Mouse (Mus musculus): ENCODE measurements at regions not wholly inside any gene's neighbourhood (a gene's known extent, or its start where the extent isn't known, plus 50 kb on each side); places are given as distances from the start of the nearest gene placed in this dataset.

DNA sequence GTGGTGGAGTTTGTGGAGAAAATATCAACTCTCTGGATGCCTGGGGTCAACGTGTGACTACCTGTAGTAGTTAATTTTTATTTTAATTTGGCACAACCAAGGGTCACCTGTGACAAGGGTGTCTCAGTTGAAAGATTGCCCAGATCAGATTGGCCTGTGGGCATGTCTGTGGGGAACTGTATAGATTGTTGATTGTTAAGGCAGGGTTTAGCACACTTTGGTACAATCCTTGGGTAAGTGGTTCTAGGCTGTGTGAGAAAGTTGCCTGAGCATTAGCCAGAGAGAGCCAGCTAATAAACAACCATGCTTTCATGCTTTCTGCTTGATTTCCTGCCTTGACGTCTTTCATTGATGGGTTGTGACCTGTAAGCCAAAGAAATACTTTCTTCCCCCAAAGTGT, 229.3 kb downstream of the Tex36 start:
- no peak for DNase-seq

DNA sequence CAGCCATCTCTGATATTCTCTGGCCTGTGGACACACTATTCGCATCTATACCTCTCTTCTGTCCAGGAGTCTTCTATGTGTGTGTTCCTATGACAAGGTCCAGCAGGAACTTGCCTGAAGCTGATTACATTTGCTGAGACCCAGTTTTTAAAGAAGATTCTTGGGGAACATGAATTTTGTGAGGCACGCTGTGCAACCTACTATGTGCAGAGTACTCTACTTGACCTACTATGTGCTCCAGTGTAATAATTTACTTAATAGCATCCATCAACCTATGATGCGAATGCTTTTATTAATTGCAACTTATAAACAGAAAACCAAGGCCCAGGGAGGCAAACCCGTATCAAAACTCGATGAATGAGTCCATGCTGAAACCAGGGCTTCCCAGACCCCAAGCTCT, 231.4 kb downstream of the Tex36 start:
- DNase-seq = no peak

DNA sequence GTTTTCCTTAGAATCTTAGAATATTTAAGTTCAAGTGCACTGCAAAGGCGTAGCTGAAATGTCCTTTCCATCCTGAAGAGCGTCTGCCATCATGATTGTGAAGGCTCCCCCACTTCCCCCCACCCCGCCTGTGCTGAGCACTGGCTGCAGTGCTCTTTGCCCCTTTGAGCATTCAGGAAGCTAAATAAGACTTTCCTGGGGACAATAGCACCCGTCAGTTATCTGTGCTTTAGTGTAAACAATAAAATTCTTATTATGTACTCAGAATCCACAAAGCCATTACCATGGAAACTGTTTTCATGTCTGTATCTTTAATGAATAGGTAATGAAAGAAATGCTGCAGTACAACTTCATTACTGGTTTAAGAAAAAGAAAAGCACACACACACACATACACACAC, 237.4 kb downstream of the Tex36 start:
- DNase-seq = no peak

DNA sequence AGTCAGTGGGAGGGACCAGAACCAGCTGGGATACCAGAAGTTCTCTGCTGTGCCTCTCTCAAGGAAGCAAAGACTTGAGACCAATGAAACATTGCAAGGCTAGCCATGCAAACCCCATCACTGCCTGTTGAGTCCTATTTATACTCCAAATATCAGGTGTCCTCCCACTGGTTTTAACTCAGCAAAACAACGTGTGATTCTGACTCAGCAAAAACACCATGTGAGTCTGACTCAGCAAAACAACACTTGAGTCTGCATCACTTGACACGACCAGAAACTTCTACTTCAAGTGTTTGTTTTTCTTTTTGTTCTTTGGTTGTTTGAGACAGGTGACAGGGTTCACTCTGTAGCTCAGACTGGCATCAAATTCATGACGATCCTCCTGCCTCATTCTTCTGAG, 204.6 kb upstream of the Ctbp2 start:
- no peak for DNase-seq

DNA sequence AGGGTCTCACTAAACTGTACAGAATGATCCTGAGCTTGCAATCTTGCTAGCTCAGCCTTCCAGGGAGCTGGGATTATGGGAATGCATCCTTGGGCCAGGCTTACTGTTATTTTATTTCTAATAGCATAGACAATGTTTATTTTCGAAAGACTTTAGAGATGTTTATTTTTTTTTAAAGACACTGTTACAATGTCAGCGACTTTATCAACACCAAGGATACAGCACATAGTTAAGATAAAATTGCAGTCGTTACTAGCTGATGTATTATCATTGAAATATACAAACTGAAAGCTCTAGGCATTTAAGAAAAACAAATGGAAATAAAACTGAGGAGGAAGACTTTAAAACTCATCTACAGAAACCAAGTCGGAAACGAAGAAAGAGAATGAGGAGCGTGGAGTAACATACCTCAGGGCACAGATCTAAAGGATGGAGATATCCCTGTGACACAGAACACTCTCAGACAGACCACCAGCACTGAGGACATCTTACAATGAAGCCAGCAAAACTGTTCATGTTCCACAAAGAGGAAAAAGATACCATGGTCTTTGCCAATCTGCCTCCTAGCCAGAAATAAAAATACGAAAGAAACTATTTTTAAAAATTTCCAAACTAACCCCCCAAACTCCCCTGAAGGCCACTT, 201.5 kb upstream of the Ctbp2 start:
- DNase-seq = no peak

DNA sequence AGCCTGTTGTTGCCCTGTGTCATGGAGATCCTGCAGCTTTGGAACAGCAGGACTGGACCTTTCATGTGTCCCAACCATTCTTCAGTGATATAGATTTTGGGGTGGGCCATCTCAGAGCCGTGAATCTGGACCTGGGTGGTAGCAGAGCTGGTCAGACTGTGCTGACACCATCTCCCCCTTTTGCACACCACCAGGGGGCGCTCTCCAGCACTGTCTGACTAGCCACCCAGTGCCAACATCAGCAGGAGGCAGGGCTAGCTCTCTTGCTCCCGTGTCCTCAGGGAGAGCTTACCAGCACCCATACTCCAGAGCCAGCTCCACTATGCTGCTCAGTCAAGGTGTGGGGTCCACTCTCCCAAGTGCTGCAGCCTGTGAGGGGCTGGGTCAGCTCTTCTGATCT, 199.8 kb upstream of the Ctbp2 start:
- DNase-seq = no peak

DNA sequence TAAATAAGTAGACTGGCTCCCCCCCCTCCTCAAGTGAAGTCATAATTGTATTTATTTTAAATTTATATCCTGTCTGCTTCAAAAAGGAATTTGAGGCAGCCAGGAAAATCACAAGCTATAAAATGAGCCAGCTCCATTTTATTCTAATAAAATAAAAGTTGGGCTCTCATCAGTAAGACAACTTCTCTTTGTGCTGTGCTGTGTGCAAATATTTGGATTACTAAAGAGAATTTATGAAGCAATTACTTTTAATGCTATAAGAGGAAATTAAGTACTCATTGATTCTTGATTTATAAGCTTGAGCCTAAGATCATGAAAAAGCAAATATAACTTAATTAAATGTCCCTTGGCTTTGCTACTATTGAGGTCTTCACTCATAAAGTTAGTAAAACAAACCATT, 193.4 kb upstream of the Ctbp2 start:
- no peak for DNase-seq

DNA sequence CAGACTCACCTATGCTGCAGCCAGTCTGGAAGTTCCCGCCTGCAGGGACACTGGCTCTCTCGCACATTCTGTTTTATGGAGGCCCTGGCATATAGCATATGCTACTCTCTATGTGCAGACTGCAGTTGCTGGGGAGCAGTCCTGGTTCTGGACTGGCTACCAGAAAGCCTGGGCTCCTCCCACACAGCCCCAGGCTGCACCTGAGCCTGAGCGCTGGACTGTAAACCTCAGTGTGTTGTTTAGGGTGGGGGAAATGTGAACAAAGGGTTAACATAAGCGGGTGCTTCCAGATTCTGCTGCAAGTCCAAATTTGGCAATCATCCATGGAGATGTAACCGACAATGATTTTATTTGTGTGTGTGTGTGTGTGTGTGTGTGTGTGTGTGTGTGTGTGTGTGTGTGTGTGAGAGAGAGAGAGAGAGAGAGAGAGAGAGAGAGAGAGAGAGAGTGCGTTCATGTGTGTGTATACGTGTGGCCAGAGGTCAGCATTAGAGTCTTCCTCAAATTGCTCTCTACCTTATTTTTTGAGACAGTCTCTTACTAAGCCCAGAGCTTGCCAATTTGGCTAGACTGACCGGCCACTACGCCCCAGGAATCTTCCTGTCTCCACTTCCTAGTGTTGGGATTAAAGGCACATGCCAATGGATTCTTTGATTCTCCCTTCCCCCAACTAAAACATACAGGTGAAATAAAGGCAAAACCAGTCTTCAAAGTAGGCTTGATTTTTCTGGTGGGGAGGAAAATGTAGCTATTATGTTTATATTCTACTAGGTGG, 192.7 kb upstream of the Ctbp2 start:
- DNase-seq = no peak

DNA sequence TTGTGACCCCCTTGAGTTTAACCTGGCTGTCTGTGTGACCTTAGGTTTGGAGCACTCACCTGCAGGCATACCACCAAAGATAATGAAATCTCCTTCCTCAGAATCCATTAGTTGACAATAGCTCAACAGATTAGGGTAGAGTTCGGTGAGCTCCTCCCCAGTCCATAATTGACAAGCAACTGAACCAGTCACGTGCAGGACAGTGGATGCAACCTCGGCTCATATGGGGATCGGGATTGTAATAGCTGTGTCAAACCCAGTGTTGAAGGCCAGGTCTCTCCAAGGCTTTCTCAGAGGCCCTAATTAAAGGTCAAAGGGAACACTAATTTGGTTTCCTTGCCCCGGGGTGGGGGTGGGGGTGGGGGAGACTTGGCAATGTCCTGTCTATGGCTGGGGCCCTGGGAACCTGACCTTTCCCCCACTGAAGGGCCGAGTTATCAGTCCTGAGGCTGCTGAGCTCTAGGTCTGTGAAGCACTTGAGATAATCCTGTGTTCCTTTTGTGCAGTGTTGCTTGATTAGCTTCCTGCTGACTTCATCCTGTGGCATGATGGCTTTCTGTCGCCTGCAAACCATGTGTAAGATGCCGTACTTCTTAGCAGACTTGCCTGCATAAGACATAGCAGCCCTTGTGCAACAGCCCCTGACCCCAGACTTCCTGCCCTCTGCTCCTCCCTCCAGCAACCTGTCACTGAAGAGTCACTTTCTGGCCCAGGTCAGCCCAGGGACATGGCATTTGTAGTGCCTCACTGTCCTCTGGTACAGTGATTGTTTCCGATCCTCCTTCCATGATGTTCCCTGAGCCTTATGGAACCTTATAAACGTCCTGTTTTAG, 191.3 kb upstream of the Ctbp2 start:
- DNase-seq = no peak

DNA sequence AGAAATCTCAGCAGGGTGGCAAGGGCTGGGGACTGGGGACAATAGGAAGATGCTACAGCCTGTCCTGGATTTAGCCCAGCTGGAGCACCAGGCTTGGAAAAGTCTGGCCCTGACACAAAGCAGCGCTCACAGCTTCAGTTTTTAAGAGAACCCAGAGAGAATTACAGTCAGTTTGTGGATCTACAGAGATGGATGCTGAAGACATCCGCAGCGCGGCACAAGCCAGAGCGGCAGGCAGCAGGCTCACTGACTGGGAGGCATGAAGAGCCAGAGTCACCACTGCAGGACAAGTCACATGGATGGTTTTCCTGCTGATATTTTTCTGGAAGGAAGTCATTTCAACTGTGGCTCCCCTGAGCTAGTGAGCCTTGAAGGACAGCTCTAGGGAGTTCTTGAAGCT, 189.0 kb upstream of the Ctbp2 start:
- DNase-seq = no peak

DNA sequence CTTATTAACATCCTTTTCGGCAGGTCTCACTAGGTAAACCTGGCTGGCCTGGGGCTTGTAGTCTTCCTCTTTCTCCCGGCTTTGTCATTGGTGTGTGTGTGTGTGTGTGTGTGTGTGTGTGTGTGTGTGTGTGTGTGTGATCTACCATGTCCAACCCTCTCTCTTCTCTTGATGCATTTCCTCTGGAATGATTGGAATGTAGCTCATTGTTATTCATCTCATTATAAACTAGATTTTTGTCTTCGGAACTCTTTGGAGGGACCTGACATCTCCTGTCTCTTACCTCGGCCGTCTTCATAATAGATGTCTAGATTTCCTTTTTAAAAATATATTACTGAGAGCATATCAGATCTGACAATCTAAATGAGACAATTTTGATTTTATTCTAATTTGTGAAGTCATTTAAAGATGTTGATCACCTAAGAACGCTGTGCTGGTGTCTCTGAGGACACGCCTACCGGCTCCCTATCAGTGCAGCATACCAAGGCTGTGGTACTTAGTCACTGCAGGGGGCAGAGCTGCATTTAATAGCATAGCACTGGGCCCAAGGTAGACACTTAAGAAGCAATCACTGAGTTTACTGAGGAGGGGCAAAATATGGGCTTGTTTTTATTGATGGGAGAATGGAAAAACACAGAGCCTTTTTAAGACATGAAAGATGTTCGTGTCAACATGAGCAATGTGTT, 187.1 kb upstream of the Ctbp2 start:
- no peak for DNase-seq

DNA sequence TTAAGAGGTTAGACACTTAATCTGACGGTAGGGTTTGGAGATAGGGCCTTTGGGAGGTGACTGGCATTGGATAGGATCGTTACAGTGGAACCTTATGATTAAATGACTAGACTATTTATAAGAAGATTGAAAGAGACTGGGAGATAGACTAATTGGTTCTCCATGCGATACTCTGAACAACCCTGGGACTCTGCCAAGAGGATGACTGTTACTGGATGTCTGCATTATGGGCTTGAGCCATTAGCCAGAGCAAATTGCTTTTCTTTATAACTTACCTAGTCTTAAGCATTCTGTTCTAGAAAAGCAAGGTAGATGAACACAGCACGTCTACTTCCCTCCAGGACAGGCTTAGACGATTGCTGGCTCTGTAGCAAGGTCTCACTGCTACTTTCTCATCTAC, 180.3 kb upstream of the Ctbp2 start:
- no peak for DNase-seq

DNA sequence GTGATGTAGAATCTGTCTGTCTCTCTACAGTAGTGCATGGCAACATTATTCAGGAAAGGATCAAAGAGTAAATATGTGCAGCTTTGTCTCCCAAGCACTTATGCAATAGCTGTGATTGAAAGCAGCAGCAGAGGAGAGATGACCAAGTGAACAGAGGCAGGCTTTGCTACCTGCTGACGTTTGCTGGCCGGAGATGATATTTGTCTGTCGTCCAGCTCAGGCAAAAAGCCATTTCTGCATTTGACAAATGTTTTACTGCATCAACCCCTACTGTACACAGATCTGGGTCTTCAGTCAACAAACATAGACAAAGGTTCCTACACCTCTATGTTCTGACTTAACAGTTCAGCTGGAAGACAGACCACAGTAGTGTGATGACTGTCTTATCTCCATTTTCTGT, 166.3 kb upstream of the Ctbp2 start:
- DNase-seq = no peak

DNA sequence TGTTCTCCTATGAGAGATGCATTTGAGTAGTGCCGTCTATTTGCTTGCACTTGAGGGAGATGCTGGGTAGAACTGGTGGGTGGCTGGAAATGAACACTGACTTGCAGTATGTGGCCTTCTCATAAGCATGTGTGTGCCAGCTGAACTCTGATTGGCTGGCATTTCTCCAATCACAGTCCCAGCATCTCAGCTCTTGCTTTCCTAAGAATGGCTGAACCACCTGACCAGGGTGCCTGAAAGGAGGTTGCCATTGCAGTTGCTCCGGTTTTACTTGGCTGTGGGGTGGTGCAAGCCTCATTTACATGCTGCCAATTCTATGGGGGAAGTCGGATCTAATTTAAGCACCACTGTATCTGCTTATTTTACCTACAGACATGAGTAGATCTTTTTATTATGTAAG, 164.1 kb upstream of the Ctbp2 start:
- DNase-seq = no peak

DNA sequence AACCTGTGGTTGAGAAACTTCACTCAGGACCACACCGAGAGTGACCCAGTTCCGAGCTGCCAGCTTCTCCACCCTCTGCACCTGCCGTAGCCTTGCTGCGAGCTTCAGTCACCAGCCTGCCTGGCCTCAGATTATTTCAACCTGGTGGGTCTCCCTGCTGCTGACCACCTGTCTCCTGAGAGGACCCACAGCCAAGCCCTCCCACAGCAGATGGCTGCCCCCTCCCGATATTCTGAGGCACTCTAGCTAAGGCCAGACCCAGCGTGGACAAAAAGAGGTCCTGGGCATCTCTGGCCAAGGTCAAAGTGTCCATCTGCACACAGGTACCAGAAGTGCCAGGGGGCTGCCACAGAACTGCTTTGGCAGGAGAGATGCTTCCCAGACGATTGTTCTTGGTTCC, 162.7 kb upstream of the Ctbp2 start:
- no peak for DNase-seq

DNA sequence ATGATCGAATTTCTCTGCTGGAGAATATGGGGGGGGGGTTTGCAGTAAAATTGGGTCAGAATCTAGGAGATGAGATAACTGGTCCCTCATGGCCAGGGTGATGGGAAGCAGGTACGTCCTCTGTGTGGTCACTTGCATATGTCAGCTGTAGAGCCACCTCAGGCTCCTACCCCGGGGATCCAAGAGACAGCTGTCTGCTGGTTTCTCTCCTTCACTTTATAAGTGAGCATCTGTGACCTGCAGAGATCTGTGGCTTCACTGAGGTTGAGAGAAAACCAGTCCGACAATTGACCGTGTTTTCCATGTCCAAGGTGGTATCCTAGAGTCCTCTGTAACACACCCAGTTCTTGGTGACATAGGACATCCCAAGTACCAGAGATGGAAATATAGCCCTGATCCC, 162.1 kb upstream of the Ctbp2 start:
- no peak for DNase-seq

DNA sequence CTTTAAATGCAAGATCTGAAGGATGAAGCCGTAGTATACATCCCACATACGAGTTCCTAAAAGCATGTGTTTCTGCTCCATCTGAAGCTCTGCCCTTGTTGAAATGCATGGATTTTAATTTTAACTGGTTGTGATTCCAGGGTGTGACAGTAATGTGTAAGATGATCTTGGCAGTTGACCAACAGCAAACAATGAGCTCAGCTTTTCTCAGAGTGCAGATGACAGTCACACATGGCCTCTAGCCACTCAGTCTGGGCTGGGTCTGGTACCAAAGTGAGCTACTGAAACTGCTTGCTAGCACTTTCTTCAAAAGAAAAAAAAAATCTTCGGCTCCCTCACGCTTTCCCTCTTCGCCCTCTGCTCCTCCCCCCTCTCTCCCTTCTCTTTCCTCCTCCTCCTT, 138.0 kb upstream of the Ctbp2 start:
- no peak for DNase-seq

DNA sequence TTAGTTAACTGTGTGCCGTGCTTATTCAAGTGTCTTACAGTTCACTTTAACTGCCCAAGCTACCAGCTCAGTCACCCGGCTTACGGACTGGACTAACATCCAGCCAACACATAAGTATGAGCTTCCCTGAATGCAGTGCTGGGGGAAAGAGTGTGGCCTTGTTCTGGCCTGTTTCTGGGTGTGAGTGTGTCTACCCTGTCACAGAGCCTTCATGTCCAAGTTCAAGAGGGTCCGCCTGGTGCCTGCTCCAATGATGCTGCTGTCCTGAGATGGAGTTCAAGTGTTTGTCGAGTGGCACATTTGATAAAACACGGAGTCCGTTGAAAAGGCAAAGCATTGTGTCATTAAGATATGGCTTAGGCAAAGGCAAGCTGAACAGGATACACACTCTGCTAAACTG, 135.0 kb upstream of the Ctbp2 start:
- DNase-seq = no peak

DNA sequence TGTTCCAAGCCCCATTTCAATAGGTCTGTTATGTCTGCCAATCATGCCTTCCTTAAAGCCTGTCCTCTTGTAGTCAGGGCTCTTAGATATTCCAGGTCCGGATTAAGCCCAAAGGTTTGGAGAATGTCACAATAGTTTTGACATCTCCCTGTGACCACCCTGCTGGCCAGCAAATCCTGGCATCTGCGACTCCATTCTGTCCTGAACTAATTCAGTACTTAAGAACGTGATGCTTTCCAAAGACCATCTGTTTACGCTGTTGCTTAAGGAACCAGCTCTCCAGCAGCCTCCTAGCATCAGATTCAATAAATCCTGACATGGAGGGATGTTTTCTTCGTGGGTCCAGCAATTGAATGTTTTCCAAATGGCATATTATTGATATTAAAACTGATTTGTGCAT, 132.7 kb upstream of the Ctbp2 start:
- DNase-seq = no peak

DNA sequence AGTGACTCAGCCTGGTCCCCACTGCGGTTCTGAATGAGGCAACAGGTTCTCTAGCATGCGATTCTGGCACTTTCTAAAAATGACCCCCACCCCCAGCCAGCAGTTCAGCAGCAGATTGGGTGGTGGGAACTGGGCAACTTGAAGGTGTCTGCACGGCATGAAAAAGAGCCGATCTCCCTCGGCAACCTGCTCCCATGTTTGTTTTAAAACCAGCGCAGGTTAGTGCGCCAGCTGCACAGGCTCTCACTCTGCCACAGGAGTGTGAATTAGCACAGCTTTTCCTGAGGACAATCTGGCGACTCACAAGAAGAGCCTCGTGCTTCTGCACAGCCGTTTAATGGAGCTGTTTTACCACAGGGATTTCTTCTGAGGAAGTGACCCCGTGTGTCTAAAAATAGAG, 120.4 kb upstream of the Ctbp2 start:
- DNase-seq = no peak

DNA sequence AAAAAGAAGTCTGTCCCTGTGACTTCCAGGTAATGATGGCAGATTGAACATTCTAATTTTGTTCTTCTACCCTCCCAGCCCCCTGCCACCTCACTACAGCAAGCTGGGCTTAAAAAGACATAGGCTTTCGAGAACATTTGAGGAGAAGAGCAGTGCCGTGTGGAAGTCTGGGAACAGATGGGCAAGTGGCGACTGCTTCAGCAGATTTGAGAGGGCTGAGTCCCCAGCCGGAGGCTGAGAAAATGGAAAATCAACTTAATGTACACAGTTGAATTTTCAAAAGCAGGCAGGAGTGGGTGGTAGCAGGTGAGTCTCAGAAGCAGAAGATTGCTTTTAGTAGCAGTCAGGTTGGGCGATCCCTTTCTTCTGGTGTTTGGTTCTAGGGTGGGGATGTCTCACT, 110.2 kb upstream of the Ctbp2 start:
- no peak for DNase-seq

DNA sequence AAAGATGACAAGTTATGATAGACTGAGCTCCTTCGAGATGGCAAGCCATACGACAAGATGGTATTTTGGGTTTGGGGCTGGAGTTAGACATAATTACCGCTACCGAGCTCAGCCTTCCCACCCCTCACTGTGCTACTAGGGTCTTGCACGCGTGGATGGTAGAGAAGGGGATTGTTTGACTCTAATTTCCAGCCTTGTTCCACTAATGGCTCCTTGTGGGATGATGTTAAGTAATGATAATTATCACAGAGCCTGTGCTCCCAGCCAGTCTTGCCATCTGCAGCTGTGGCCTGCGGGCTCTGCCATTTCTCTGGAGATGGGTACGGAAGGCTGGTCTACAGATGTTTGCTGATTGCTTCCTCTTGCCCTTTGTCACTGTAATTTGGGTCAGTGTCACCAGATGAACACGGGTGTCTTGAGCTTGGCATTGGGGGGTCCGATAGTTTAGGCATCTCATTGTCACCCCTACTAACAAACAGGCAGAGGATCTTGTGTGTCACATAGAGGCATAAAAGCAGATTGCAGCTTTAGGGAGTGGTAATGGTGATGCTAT, 108.8 kb upstream of the Ctbp2 start:
- DNase-seq = no peak

DNA sequence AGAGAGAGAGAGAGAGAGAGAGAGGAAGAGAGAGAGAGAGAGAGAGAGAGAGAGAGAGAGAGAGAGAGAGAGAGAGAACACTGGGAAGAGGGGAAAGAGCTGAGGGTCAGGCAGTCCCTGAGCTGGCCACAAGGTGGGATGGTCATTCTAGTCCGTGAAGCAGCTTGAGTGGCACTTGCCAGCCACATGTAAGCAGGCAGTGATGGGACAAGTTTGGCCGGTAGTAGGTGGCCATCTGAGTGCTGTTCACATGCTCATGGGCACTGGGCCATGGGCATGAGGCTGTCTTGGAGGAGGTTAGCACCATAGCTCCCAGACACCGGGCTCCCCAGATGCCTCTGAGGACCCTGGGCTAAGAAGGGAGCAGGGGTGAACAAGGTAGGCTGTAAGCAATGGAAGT, 106.7 kb upstream of the Ctbp2 start:
- no peak for DNase-seq
